Mouse (Mus musculus): Measurements from ENCODE around the gene Ptprm. TPM values are rescaled to one million over a fixed set of nuclear protein-coding genes. Genes with fewer than 3 reads are reported as not detected.

The Ptprm gene
- total RNA-seq (2021): 10 to 100 TPM; 42.0 to 44.5 TPM
- long read RNA-seq, experiment 1, full-length matches to known transcripts: 1 of 6 reads
- long read RNA-seq, experiment 1, partial matches to known transcripts: 0 of 6 reads
- long read RNA-seq, experiment 1, other reads (novel, unspliced or antisense): 5 of 6 reads
- long read RNA-seq, experiment 2, full-length matches to known transcripts: 1 of 24 reads
- long read RNA-seq, experiment 2, partial matches to known transcripts: 9 of 24 reads
- long read RNA-seq, experiment 2, other reads (novel, unspliced or antisense): 14 of 24 reads

- DNase-seq (ENCODE audit: low spot score in 2 of 2): peak; percentile 60 to 65
These were observed at the start of gene Ptprm for GRCm38 (mm10) chr17:67354451-67355011. TSS of gene Ptprm (minus strand) at chr17:67354457.

GRCm38 (mm10) chr17:67396205-67396604 is 41.9 kb upstream of the Ptprm start:
- no peak for DNase-seq (ENCODE audit: low spot score in 2 of 2)

- DNase-seq (ENCODE audit: low spot score in 2 of 2): no peak
These were observed 36.6 kb upstream of the Ptprm start for GRCm38 (mm10) chr17:67390851-67391250.

GRCm38 (mm10) chr17:67388171-67388570 is 33.9 kb upstream of the Ptprm start:
- no peak for DNase-seq (ENCODE audit: low spot score in 2 of 2)

- DNase-seq (ENCODE audit: low spot score in 2 of 2): no peak
These were observed 31.0 kb upstream of the Ptprm start for GRCm38 (mm10) chr17:67385286-67385685.

GRCm38 (mm10) chr17:67383635-67384034 is 29.4 kb upstream of the Ptprm start:
- DNase-seq (ENCODE audit: low spot score in 2 of 2): no peak

- DNase-seq (ENCODE audit: low spot score in 2 of 2): no peak
These were observed 27.4 kb upstream of the Ptprm start for GRCm38 (mm10) chr17:67381618-67382017.

GRCm38 (mm10) chr17:67367866-67368265 is 13.6 kb upstream of the Ptprm start:
- DNase-seq (ENCODE audit: low spot score in 2 of 2): no peak

- DNase-seq (ENCODE audit: low spot score in 2 of 2): no peak
These were observed 10.2 kb upstream of the Ptprm start for GRCm38 (mm10) chr17:67364491-67364890.

- DNase-seq (ENCODE audit: low spot score in 2 of 2): no peak
These were observed 9.3 kb upstream of the Ptprm start for GRCm38 (mm10) chr17:67363377-67364070.

GRCm38 (mm10) chr17:67362131-67362530 is 7.9 kb upstream of the Ptprm start:
- no peak for DNase-seq (ENCODE audit: low spot score in 2 of 2)

- no peak for DNase-seq (ENCODE audit: low spot score in 2 of 2)
These were observed 6.3 kb upstream of the Ptprm start for GRCm38 (mm10) chr17:67360606-67361005.

GRCm38 (mm10) chr17:67359578-67359977 is 5.3 kb upstream of the Ptprm start:
- DNase-seq (ENCODE audit: low spot score in 2 of 2): no peak

- no peak for DNase-seq (ENCODE audit: low spot score in 2 of 2)
These were observed 4.3 kb upstream of the Ptprm start for GRCm38 (mm10) chr17:67358541-67358940.

GRCm38 (mm10) chr17:67357191-67357590 is 2.9 kb upstream of the Ptprm start:
- no peak for DNase-seq (ENCODE audit: low spot score in 2 of 2)

GRCm38 (mm10) chr17:67355251-67355650 is 994 bp upstream of the Ptprm start:
- no peak for DNase-seq (ENCODE audit: low spot score in 2 of 2)

- DNase-seq (ENCODE audit: low spot score in 2 of 2): peak; percentile 30 to 33
These were observed 334 bp downstream of the Ptprm start for GRCm38 (mm10) chr17:67353796-67354450.

GRCm38 (mm10) chr17:67352956-67353795 is 1.1 kb downstream of the Ptprm start:
- DNase-seq (ENCODE audit: low spot score in 2 of 2): peak; percentile 11 to 30

- no peak for DNase-seq (ENCODE audit: low spot score in 2 of 2)
These were observed 2.8 kb downstream of the Ptprm start for GRCm38 (mm10) chr17:67351423-67351822.

GRCm38 (mm10) chr17:67350536-67350935 is 3.7 kb downstream of the Ptprm start:
- DNase-seq (ENCODE audit: low spot score in 2 of 2): no peak

- no peak for DNase-seq (ENCODE audit: low spot score in 2 of 2)
These were observed 4.7 kb downstream of the Ptprm start for GRCm38 (mm10) chr17:67349594-67349993.

All from adrenal gland, postnatal 4 days (tissue).